Mouse (Mus musculus) cerebellum, adult 11-12 months (tissue): Measurements from ENCODE around the gene 4930486L24Rik.
"Not testable (repeated sequence)": the region's sequence is repeated elsewhere in the genome, so short reads cannot be mapped to it uniquely, and the experiment has no call there.

Experiments used
- DNase-seq: peaks from one replicate; pipeline ENCODE4 v3.0.0; 2022

4930486L24Rik gene

DNA sequence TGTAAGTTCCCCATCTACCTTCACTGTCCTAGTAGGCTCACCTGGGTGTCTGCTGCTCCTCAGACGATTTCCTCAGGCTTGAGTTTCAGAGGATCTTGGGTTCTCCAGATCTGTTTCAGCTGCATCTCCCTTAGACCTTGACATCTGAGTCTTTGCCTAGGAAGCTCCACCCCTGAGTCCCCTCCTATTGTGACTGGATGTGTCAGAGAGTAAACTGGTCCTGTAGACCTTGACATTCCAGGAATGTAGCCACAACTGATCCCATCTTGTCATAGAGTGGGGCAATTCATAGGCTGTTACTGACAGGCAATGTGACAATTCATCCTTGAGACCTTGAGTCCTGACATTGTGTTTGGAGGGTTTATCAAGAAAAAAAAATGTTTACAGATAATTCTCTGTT is at the start of gene 4930486L24Rik:
Gene 4930486L24Rik (minus strand): TSS at position 195 of the 400 bp plus-strand sequence.
- no peak for DNase-seq

DNA sequence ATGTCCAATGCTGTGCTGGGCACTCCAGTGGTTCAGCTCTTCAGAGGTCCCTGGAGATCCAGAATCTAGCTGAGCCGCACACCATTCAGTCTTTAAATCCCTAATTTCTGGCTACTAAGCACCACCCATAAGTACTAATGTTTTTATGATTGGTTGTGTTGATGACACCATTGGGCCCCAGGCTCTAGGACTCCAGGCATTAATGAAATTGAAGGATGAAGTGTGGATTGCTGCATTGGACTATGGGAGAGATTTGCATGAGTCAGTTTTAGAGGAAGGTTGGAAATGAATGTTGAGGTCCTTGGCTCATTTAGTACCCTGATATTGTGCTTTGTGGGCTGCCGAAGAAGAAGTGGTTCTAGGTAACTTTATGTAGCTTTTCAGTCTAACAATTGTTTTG is 40.5 kb upstream of the 4930486L24Rik start, which contains the start of gene Tpbpb:
Gene Tpbpb (minus strand): TSS at position 101 of the 400 bp plus-strand sequence.
- not testable (repeated sequence) for DNase-seq

DNA sequence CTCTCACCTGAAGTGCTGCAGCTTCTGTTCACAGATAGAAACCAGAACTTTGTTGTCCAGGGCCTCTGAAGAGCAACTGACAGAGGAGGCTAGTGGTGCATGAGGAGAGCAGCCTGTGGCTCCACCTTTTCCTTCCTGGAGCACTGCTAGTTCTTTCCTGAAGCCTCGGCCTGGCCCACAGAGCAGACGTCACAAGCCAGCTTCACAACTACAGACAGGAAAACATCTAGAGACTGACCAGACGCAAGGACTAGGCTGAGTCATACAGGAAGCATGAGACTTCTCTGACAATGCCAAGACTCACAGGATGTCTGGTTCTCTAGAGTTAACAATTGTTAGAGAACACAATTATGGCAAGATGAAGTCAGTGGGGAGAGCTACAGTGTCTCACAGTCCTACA is 33.1 kb upstream of the 4930486L24Rik start, which contains the start of gene Ctla2b:
Gene Ctla2b (minus strand): TSS at position 120 of the 400 bp plus-strand sequence.
- no peak for DNase-seq

DNA sequence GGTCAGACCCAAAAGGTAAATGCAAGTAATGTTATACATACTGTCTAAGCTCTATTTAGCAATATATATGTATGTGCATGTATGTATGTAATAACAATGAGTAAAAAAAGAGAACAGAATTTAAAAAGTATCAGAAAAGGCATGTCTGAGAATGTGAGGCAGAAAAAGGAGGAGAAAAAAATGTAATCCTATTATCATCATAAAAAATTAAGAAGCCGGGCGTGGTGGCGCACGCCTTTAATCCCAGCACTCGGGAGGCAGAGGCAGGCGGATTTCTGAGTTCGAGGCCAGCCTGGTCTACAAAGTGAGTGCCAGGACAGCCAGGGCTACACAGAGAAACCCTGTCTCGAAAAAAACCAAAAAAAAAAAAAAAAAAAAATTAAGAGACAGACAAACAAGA is 32.5 kb upstream of the 4930486L24Rik start, which contains the start of gene Gm49392:
Gene Gm49392 (minus strand): TSS at position 101 of the 400 bp plus-strand sequence.
- DNase-seq, result not testable (repeated sequence)

DNA sequence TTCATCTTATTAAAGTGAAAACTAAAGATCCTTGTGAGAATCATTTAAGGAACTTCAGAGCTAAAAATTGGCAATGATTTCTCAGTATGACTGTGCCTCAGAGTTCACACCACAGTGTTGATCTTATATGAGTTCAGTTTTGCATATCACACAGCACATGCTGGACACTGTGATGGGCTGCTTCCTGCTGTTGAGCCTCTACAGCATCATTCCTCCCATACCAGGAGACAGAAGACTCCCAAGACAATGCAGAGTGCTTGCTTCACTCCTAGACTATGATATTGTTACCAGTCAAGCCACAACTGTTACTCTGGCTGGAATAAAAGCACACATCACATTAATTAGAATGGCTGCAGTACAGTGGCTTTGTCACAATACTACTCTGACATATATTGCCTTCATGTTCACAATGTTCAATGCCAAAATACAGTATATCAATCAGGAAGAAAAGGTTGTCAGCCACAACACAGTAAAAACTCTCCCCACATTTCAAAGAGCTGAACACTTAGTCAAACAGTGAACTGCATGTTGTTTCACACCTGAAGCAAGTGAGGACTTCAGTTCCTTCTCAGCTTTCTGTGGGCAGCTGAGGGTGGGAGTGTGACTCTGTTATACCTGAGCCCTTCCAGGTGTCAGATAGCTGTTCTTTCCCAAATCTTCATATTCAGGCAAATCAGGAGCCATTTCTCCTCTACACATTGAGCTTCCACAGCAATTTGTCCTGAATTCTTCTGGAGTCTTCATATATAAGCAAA is 31.3 kb upstream of the 4930486L24Rik start:
- no peak for DNase-seq

DNA sequence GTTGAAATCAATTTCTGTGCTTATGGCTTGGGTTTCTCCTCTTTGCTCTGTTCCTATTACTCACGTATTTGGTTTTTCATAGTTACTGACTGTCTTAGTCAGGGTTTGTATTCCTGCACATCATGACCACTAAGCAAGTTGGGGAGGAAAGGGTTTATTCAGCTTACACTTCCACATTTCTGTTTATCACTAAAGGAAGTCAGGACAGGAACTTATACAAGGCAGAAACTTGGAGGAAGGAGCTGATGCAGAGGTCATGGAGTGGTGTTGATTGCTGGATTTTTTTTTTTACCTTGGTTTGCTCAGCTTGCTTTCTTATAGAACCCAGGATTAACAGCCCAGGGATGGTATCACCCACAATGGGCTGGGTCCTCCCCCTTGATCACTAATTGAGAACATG is 28.0 kb upstream of the 4930486L24Rik start:
- no peak for DNase-seq

DNA sequence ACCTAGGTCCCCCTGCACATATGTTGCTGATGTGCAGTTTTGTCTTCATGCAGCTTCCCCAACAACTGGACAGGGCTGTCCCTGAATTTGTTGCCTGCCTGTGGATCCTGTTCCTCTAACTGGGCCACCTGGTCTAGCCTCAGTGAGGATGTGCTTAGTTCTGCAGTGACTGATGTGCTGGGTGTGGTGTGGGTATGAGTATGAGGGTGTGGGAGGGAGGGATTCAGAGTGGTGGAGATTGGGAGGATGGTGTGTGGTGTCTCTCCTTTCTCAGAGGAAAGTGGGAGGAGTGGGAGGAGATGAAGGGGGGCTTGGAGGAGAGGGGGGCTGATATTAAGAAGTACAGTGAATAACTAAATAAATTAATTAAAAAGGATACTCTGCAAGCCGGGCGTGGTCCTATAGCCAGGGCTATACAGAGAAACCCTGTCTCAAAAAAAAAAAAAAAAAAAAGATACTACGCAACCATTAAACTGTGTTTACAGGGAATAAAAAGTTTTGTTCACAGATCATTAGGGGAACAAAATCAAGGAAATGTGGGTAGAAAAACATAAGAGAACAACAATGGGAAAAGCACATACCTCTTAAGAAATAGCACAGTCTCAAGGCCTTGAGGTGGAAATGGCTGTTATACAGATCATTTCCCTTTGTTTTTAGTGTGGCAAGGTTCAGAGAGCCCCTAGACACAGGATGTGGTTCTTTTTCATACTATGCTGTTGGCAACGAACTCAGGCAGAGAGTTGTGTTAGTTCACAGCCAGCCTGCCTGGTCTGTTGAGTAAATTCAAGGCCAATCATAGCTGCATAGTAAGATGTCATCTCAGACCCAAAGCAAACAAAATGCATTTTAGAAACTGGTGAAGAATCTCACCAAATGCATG is 15.8 kb downstream of the 4930486L24Rik start:
- DNase-seq, result no peak

DNA sequence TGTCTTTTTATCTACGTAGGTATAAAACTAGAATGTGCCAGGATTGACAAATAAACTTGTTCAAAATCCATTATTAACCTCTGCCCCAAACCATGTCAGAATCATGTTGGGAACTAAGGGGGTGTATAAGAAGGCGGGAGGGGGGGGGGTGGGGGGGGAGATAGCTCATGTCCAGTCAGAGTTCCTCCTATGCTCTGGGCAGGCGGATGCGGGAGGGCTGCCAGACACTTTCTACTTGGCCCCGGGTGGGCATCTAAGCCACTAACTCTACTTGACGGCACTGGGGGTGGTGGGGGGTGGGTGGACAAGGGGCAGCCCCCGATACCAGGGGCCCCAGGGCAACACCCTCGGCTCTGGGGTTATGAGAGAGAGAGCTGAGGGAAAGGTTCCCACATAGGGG is 21.1 kb downstream of the 4930486L24Rik start:
- DNase-seq, result no peak

DNA sequence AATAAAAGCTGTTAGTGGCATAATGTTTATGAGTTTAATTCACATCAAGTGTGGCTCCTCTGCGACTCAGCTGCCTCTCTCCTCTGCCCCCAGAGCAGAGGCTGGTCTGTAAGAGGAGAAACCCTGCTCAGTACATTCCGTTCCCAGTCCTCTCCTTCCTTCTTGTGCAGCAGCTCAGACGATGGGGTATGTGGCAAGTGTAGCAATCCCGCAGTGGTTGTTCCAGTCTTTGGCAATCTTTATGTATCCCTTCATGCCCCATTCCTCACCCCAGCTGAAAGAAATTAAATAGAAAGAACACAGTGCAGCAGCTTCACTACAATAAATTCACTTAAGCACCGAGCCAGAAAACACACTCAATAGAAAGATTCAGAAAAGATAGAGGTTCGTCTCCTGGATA is 21.6 kb downstream of the 4930486L24Rik start:
- no peak for DNase-seq

DNA sequence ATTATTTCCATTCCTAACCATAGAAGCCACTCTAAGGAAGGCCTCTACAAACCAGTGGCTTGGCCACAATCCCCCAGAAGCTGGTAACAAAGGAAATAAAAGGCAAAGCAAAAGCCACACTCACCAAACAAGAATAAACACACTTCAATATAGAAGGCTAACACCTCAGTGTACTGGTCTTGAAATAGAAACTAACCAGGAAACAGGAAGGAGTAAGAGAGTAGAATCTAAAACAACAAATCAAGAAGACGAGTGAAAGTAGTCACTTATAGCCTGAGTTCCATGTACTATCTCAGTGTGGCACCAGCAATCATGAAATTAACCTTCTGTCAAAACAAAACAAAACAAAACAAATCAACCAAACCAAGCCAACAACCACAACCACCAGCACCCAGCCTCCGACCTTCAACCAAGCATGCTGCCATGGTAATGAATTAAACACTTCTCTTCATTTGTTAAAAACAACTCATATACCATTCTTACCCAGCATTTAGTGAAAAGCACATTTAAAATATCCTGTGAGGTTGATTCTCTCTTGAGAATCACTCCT is 24.8 kb downstream of the 4930486L24Rik start:
- DNase-seq, result no peak

DNA sequence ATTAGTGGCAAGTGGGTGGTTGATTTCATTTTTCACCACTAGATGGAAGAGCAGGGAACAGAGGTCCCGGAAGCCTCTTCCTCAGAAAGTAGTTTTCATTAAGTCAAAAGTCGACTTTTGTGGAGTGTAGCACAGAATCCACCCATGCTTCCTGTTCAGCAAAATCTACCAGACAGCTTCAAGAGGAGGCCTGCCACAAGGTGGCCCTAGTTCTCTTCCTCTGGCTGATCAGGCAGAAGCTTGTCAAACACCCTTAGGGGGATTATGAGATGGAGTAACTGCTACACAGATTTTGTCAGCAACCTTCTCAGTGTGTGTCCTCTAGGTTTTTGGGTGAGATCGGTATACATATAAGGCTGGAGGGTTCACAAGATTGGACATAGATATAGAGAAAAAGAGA is 38.2 kb downstream of the 4930486L24Rik start:
- no peak for DNase-seq

DNA sequence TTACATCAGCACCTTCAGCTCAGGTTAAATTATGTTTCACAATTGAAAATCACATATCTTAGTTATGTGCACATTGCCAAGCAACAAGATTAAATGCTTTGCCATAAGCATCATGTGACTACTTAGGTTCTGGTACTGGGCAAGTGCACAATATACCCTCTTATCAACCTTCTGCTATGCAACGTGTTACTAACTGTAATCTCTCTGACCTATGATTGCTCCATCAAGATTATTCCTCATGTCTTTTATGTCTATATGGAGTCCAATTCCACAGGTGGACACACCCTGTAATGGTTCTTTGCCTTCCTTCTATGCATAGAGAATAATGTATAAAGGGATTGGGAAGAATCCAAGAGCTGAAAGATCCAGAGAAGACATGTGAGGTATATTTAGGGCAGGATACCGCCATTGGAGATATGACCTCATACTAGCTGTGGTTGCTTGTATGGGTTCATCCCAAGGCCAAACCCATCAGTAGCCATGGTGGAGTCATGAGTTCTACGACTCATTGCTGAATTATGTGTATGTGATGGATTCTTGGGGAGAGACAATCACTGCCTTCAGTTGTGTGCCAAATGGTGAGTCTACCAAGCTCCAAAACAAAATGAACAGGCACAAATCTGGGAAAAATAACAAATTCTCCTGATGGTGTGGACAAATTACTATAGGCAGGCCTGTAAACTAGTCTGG is 43.6 kb downstream of the 4930486L24Rik start:
- no peak for DNase-seq

DNA sequence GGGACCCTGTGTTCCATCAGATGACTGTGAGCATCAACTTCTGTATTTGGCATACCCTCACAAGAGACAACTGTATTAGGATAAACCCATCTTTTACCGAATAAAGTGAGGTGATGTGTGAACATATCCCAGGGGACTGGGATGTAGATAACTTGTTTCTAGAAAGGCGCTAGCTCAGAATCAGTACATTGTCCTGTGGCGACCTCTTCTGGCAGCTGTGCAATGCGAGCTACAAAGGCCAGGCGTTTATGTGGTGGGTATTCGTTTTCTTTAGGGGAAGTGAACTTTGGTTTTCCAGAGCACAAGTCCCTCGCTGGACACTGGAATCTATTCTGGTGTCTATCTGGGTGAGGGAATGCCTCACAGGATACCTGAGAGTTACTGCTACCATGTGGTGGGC is 44.8 kb downstream of the 4930486L24Rik start:
- no peak for DNase-seq

DNA sequence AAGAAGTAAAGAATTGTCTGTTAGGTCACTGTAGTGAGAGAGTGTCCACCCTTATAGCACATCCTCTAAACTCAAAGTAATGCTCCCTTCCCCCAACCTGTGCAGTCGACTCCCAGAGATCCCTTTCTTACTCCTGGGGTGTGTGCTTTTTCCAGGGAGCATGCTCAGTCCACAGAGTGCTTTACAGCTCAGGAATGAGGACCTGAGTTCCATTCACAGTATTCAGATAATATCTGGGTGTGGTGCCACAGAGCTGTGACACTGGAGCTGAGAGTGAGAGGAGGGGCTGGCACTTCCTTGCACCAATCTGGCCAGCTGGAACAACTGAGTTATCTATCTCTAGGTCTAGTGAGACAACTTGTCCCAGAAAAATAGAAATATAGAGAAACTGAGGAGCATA is 50.6 kb downstream of the 4930486L24Rik start:
- no peak for DNase-seq

DNA sequence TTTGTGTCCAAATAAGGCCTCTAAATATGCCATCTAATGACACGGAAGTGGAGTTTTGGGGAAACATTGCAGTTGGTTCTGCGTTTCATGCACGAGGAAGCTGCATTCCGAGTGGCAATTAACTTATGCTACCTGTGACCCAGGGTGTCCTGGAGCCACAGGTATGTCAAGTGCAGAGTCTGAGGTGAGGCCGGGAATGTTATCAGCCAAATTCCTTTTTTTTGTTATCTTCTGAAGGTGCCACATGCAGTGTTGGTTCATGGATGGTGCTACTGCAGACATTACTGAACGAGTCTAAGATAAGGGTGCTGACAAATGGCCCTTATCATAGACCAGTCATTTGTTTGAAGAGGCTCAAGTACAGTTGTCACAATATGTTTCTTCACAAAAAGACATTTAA is 51.5 kb downstream of the 4930486L24Rik start:
- no peak for DNase-seq

DNA sequence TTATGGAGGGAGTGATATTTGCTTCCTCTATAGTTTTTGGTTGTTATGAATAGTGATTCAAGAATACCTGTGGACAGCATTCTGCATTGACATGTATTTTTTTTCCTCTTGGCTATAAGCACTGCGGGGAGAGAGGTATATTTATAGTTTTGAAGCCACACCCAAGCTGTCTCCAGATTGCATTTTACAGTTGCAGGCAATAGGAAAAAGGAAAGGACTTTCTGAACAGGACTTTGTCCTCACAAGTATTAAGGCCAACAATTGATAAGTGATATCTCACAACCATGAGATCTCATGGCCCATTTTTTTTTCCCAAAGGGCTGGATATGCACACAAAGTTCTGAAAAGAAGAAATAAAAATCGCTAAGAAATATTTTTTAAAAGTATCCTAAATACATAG is 54.6 kb downstream of the 4930486L24Rik start:
- no peak for DNase-seq

DNA sequence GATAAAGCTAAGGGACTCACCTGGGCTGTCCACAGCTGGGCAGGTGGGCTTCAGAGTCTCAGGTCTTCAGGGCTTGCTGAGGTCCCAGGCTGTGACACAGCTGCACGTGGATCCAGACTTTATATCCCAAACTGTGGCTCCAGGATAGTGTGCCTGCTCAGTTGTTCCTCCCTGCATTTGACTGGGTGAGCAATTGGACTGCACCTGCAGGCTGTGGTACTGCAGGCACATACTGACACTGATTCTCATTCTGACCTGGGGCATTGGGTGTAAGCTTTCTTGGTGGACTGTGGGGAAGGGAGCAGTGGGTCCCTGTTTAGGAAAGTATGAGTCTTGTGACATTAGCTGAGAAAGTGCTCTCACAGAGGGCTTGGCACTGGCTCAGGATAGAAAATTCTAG is 61.5 kb downstream of the 4930486L24Rik start, which contains the start of gene Ctsll3:
Gene Ctsll3 (minus strand): TSS at position 101 of the 400 bp plus-strand sequence.
- no peak for DNase-seq
